Mouse (Mus musculus): ENCODE results near the gene Tsc22d1.

- no peak for TF ChIP-seq POLR2A (IDR thresholded peaks at IDR 0.05; ENCODE audit: insufficient read length, low read depth)
- TF ChIP-seq CEBPB (IDR thresholded peaks at IDR 0.05; ENCODE audit: insufficient read depth, poor library complexity, severe bottlenecking) = no peak
- TF ChIP-seq MAX (IDR thresholded peaks at IDR 0.05; ENCODE audit: low read depth) = no peak
- TF ChIP-seq SRF (IDR thresholded peaks at IDR 0.05; ENCODE audit: control insufficient read depth, insufficient read length, low read depth) = no peak
These were observed 59.4 kb downstream of the Tsc22d1 start for GRCm38 (mm10) chr14:76474165-76474564.

All from myocyte (in vitro differentiated cells).